8 mouse cellular contexts compared by ENCODE assay signal in the genomic region with DNA sequence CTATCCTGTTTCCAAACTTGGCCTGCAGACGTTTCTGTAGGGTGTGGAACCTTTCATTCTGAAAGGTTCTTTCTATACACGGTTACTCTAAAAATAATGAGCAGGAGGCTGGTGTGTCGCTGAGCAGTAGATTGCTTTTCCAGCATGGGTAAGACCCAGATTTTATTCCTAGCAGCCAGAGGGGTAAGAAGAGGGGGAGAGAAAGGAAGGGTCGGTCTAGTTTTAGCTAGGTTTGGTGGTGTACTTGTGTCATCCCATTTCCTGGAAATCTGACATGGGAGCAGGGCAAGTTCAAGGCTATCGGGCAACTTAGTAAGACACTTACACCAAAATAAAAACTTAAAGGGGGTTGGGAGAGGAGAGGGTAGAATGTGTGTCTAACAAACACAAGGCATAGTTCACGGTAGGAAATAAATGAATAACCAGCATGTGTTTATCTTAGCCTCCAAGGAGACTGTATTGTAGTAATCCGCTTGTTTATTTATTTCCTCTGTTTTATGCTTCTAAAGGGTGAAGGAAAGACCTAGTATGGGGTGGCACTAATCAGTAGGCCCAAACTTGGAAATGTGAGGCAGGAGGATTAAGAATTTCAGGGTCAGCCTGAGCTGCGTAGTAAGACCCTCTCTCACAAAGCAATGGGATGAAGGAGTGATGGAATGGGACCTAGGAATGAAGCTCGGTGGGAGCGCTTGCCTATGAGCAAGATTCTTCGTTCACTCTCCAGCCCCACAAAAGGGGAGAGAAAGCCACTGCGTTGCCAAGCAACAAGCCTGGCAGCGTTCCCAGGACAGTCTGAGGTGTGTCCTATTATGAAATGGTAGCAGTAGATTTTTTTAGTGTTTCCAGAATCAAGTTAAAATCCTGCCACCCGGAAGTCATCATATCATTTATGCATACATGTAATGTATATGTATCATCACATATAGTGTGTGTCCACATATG. TPM values are rescaled to one million over a fixed set of nuclear protein-coding genes. Genes with fewer than 3 reads are reported as not detected.
A peak's percentile ranks its signal among the peaks of the same experiment; 100 is the strongest.
DNase-seq lines count a peak whose midpoint lies in the region; ATAC-seq lines count a peak whose summit lies in the region.
"Had no signal": no experiment of that assay in that cellular context is flagged by ENCODE, and none has a peak within 500 bp of the region (broad histone marks: within the 10 kb centered on the region; RNA-seq: fewer than 3 reads in every experiment).

No protein-coding gene starts in this region.

- H3K27me3 ChIP-seq in midbrain, embryonic 15.5 days (replicated peaks) = no peaks in the 10 kb centered on the region

- peak; percentile 77 for ATAC-seq in midbrain, embryonic 15.5 days (replicated peaks)

- DNase-seq in 3T3-L1 (ENCODE audit: low read depth, low spot score) (peak; percentile 77), MN1 (ENCODE audit: low spot score) (peak; percentile 83)
- peak; percentile 43 to 55 for DNase-seq in cerebellum, postnatal 36 days
- peak; percentile 92 for DNase-seq in heart, postnatal 4 days
- DNase-seq in left cerebral cortex, adult 11 months (ENCODE audit: low spot score) = peak; percentile 66
- DNase-seq in thymus, postnatal 4 days = no peak

- no peaks in the 10 kb centered on the region for H3K9me3 ChIP-seq in midbrain, embryonic 15.5 days
- H3K9me3 ChIP-seq: limb, embryonic 12.5 days had no signal

- 57% methylated on average over 14 of the region's 14 CpGs for WGBS in midbrain, embryonic 15.5 days

- no peak overlapping the region for H3K4me3 ChIP-seq in midbrain, embryonic 15.5 days
- H3K4me3 ChIP-seq: limb, embryonic 12.5 days had no signal

- no peaks in the 10 kb centered on the region for H3K36me3 ChIP-seq in midbrain, embryonic 15.5 days (replicated peaks)
- H3K36me3 ChIP-seq: limb, embryonic 12.5 days had no signal

- H3K9ac ChIP-seq in midbrain, embryonic 15.5 days = no peak overlapping the region
- H3K9ac ChIP-seq: limb, embryonic 12.5 days had no signal

- no peak overlapping the region for H3K4me2 ChIP-seq in midbrain, embryonic 15.5 days
- H3K4me2 ChIP-seq: limb, embryonic 12.5 days had no signal

- H3K4me1 ChIP-seq in midbrain, embryonic 15.5 days = no peaks in the 10 kb centered on the region
- H3K4me1 ChIP-seq: limb, embryonic 12.5 days had no signal

- no peak overlapping the region for H3K27ac ChIP-seq in midbrain, embryonic 15.5 days
- H3K27ac ChIP-seq: limb, embryonic 12.5 days had no signal

RNA-seq across cellular contexts. Expression of a gene that starts 6.8 kb away (rescaled TPM):
- total RNA-seq in heart, postnatal 4 days (2021) = 100 to 1,000 TPM; 111 to 114 TPM
- 11.2 and 12.8 TPM in 2 replicates for polyA plus RNA-seq in midbrain, embryonic 15.5 days (2015; fragmentation: Nextera tagmentation; extraction: Ambion mirVana)

RNA-seq across cellular contexts. Expression of a gene that starts 35.9 kb away (rescaled TPM):
- total RNA-seq in heart, postnatal 4 days (2021) = 10 to 100 TPM; 28.3 to 31.0 TPM
- polyA plus RNA-seq in midbrain, embryonic 15.5 days (2015; fragmentation: Nextera tagmentation; extraction: Ambion mirVana) = 7.8 and 9.6 TPM in 2 replicates
